Mouse (Mus musculus) heart, embryonic 16.5 days (tissue): ENCODE results near the gene Tshz3. TPM values are rescaled to one million over a fixed set of nuclear protein-coding genes. Genes with fewer than 3 reads are reported as not detected.

ENCODE experiments used
- ATAC-seq: fragments of 200-750 bp; cut with Nextera tagmentation; replicated peaks from 2 replicates; pipeline ENCODE4 v1.8.0; 2017; ENCODE audit warnings: moderate number of reproducible peaks; ENCODE audit not compliant: insufficient read depth, low FRiP score; ENCODE audit errors: extremely low read depth
- H3K27ac ChIP-seq: fragments of 300-500 bp; sonication (generic); 2 replicates; pipeline ENCODE4 v1.5.1; 2014; ENCODE audit warnings: mild to moderate bottlenecking, low read length, control low read depth, moderate library complexity
- H3K27me3 ChIP-seq: fragments of 300-500 bp; sonication (generic); 2 replicates; pipeline ENCODE4 v1.6.1; 2014; ENCODE audit warnings: low read length, mixed read lengths; ENCODE audit not compliant: control insufficient read depth, insufficient read depth
- H3K36me3 ChIP-seq: fragments of 300-500 bp; sonication (generic); 2 replicates; pipeline ENCODE4 v1.6.1; 2014; ENCODE audit not compliant: control insufficient read depth, insufficient read depth
- H3K4me1 ChIP-seq: fragments of 300-500 bp; sonication (generic); 2 replicates; pipeline ENCODE4 v1.6.1; 2014; ENCODE audit warnings: low read length, mixed read lengths; ENCODE audit not compliant: control insufficient read depth, insufficient read depth
- H3K4me2 ChIP-seq: fragments of 300-500 bp; sonication (generic); 2 replicates; pipeline ENCODE4 v1.6.1; 2014; ENCODE audit warnings: low read depth, mild to moderate bottlenecking, control low read depth, low read length
- H3K4me3 ChIP-seq: fragments of 300-500 bp; sonication (generic); 2 replicates; pipeline ENCODE4 v1.5.1; 2014; ENCODE audit warnings: mild to moderate bottlenecking, control low read depth, low read length
- H3K9ac ChIP-seq: fragments of 300-500 bp; sonication (generic); 2 replicates; pipeline ENCODE4 v1.6.1; 2014; ENCODE audit warnings: low read length, control low read depth
- H3K9me3 ChIP-seq: fragments of 300-500 bp; sonication (generic); replicated peaks from 2 replicates; pipeline ENCODE4 v1.6.1; 2016; ENCODE audit warnings: low read length; ENCODE audit not compliant: control insufficient read depth
- WGBS: fragments of 180-500 bp; shearing (Covaris S2); extraction: QIAGEN DNeasy Blood & Tissue Kit; methylation state at CpG from one replicate; pipeline ENCODE4 v1.1.7; 2014; 5-methylcytosine and 5-hydroxymethylcytosine counted together
- polyA plus RNA-seq: library from polyadenylated mRNA; unstranded; fragments of >200 nt; fragmentation: Nextera tagmentation; extraction: Ambion mirVana; gene quantifications from 2 replicates; pipeline ENCODE4 v1.2.1, GENCODE M21; 2015

Tshz3 gene
- polyA plus RNA-seq, 1 experiment from 2014 or later: 3.7 TPM

GRCm38 (mm10) chr7:36720830-36721229, 22.9 kb downstream of the Tshz3 start:
- H3K4me3 ChIP-seq: no peak overlapping the region
- H3K4me2 ChIP-seq: no peak overlapping the region
- H3K9ac ChIP-seq: no peak overlapping the region
- WGBS: 50% methylated on average over 9 of the region's 9 CpGs
- H3K4me1 ChIP-seq: no peaks in the 10 kb centered on the region
- H3K27ac ChIP-seq: no peak overlapping the region
- no peaks in the 10 kb centered on the region for H3K9me3 ChIP-seq
- H3K27me3 ChIP-seq: no peaks in the 10 kb centered on the region
- no peak for ATAC-seq
- H3K36me3 ChIP-seq: no peaks in the 10 kb centered on the region

GRCm38 (mm10) chr7:36736303-36737050, 38.6 kb downstream of the Tshz3 start:
- Histone ChIP-seq H3K9ac (no peak overlapping the region), H3K4me3 (no peak overlapping the region), H3K9me3 (no peaks in the 10 kb centered on the region), H3K27me3 (no peaks in the 10 kb centered on the region), H3K27ac (no peak overlapping the region), H3K4me2 (no peak overlapping the region), H3K4me1 (no peaks in the 10 kb centered on the region), H3K36me3 (no peaks in the 10 kb centered on the region)
- 73% methylated on average over 14 of the region's 14 CpGs for WGBS
- no peak for ATAC-seq

GRCm38 (mm10) chr7:36751480-36751879, 53.6 kb downstream of the Tshz3 start:
- Histone ChIP-seq H3K4me2 (no peak overlapping the region), H3K27ac (no peak overlapping the region), H3K9me3 (no peaks in the 10 kb centered on the region), H3K36me3 (no peaks in the 10 kb centered on the region), H3K27me3 (no peaks in the 10 kb centered on the region), H3K4me1 (no peaks in the 10 kb centered on the region; the same call in 1 of the 2 replicates), H3K9ac (no peak overlapping the region), H3K4me3 (no peak overlapping the region)
- 86% methylated on average over 2 of the region's 2 CpGs for WGBS
- no peak for ATAC-seq

GRCm38 (mm10) chr7:36767501-36768092, 69.7 kb downstream of the Tshz3 start:
- H3K9me3 ChIP-seq: no peaks in the 10 kb centered on the region
- H3K4me3 ChIP-seq: no peak overlapping the region
- H3K27me3 ChIP-seq: no peaks in the 10 kb centered on the region
- ATAC-seq: no peak
- peaks cover 2% of the 10 kb centered on the region for H3K36me3 ChIP-seq
- WGBS: 74% methylated on average over 8 of the region's 8 CpGs
- no peak overlapping the region for H3K4me2 ChIP-seq
- H3K4me1 ChIP-seq: no peaks in the 10 kb centered on the region
- no peak overlapping the region for H3K27ac ChIP-seq
- H3K9ac ChIP-seq: no peak overlapping the region

GRCm38 (mm10) chr7:36773086-36773485, 75.2 kb downstream of the Tshz3 start:
- no peak overlapping the region for H3K9ac ChIP-seq
- ATAC-seq: no peak
- H3K4me2 ChIP-seq: no peak overlapping the region
- H3K27me3 ChIP-seq: no peaks in the 10 kb centered on the region
- 82% methylated on average over 7 of the region's 7 CpGs for WGBS
- no peaks in the 10 kb centered on the region for H3K4me1 ChIP-seq
- no peak overlapping the region for H3K27ac ChIP-seq
- peaks cover 2% of the 10 kb centered on the region for H3K36me3 ChIP-seq
- no peak overlapping the region for H3K4me3 ChIP-seq
- no peaks in the 10 kb centered on the region for H3K9me3 ChIP-seq

- ATAC-seq: no peak
- WGBS: 77% methylated on average over 4 of the region's 4 CpGs
- Histone ChIP-seq H3K9me3 (no peaks in the 10 kb centered on the region), H3K4me2 (no peak overlapping the region), H3K9ac (no peak overlapping the region), H3K27me3 (no peaks in the 10 kb centered on the region), H3K27ac (no peak overlapping the region), H3K4me1 (no peaks in the 10 kb centered on the region), H3K4me3 (no peak overlapping the region), H3K36me3 (no peaks in the 10 kb centered on the region)
These were observed 79.0 kb downstream of the Tshz3 start for GRCm38 (mm10) chr7:36776956-36777355.

- ATAC-seq: no peak
- H3K9me3 ChIP-seq: no peaks in the 10 kb centered on the region
These were observed 80.5 kb downstream of the Tshz3 start for GRCm38 (mm10) chr7:36778456-36778855.

GRCm38 (mm10) chr7:36784243-36784773, 86.4 kb downstream of the Tshz3 start:
- Histone ChIP-seq H3K36me3 (no peaks in the 10 kb centered on the region), H3K27me3 (no peaks in the 10 kb centered on the region), H3K9me3 (no peaks in the 10 kb centered on the region), H3K4me1 (no peaks in the 10 kb centered on the region), H3K4me2 (no peak overlapping the region), H3K27ac (no peak overlapping the region), H3K4me3 (no peak overlapping the region), H3K9ac (no peak overlapping the region)
- ATAC-seq: no peak
- 71% methylated on average over 4 of the region's 4 CpGs for WGBS

More at GRCm38 (mm10) chr7:36778456-36778855, 80.5 kb downstream of the Tshz3 start:
- H3K4me2 ChIP-seq: no peak overlapping the region
- no peak overlapping the region for H3K4me3 ChIP-seq
- no peak overlapping the region for H3K9ac ChIP-seq
- H3K36me3 ChIP-seq: no peaks in the 10 kb centered on the region
- no peak overlapping the region for H3K27ac ChIP-seq
- no peaks in the 10 kb centered on the region for H3K4me1 ChIP-seq
- no peaks in the 10 kb centered on the region for H3K27me3 ChIP-seq
- 88% methylated on average over 11 of the region's 11 CpGs for WGBS

- no peak for ATAC-seq
- 51% methylated on average over 10 of the region's 10 CpGs for WGBS
- no peak overlapping the region for H3K27ac ChIP-seq
These were observed 88.9 kb downstream of the Tshz3 start for GRCm38 (mm10) chr7:36786713-36787421.

More at GRCm38 (mm10) chr7:36786713-36787421, 88.9 kb downstream of the Tshz3 start:
- Histone ChIP-seq H3K4me3 (no peak overlapping the region), H3K9ac (no peak overlapping the region), H3K4me2 (no peak overlapping the region), H3K27me3 (no peaks in the 10 kb centered on the region), H3K9me3 (no peaks in the 10 kb centered on the region), H3K36me3 (no peaks in the 10 kb centered on the region), H3K4me1 (no peaks in the 10 kb centered on the region)
